Mouse (Mus musculus): Measurements from ENCODE around the gene Igfbp2. TPM values are rescaled to one million over a fixed set of nuclear protein-coding genes. Genes with fewer than 3 reads are reported as not detected.

Gene Igfbp2
- polyA plus RNA-seq, 1 experiment, result 222 TPM

GRCm38 (mm10) chr1:72873511-72874286 is 49.4 kb downstream of the Igfbp2 start:
- Histone ChIP-seq H3K79me2 (ENCODE audit: control insufficient read depth, insufficient read depth) (no peaks in the 10 kb centered on the region), H3K79me3 (ENCODE audit: low read depth) (no peaks in the 10 kb centered on the region), H3K36me3 (ENCODE audit: control insufficient read depth, insufficient read depth) (no peaks in the 10 kb centered on the region), H3ac (ENCODE audit: control insufficient read depth, insufficient read length, low read depth) (peak overlapping the region; percentile 55), H3K4me3 (ENCODE audit: insufficient read depth, poor library complexity, severe bottlenecking) (peak overlapping the region; percentile 26), H3K27me3 (ENCODE audit: control insufficient read depth, insufficient read depth, insufficient read length) (no peaks in the 10 kb centered on the region)
- TF ChIP-seq USF1 (IDR thresholded peaks at IDR 0.05; ENCODE audit: low read depth), result no peak
- no peak for TF ChIP-seq MAX (IDR thresholded peaks at IDR 0.05)
- no peak for TF ChIP-seq CEBPB (IDR thresholded peaks at IDR 0.05; ENCODE audit: low read depth)
- TF ChIP-seq CTCF (IDR thresholded peaks at IDR 0.05; ENCODE audit: control insufficient read depth, insufficient read depth, insufficient read length), result no peak
- TF ChIP-seq MYOD1 (IDR thresholded peaks at IDR 0.05; ENCODE audit: control insufficient read depth, insufficient read length, low read depth), result no peak
- no peak for TF ChIP-seq FOSL1 (IDR thresholded peaks at IDR 0.05; ENCODE audit: insufficient read depth, low read length, poor library complexity, severe bottlenecking)
- no peak for TF ChIP-seq MYOG (IDR thresholded peaks at IDR 0.05; ENCODE audit: control insufficient read depth, extremely low read depth, insufficient read length)

GRCm38 (mm10) chr1:72874287-72875211 is 50.2 kb downstream of the Igfbp2 start, which contains the start of gene Igfbp5:
TSS of gene Igfbp5 (minus strand) at chr1:72874884.
- Histone ChIP-seq H3K79me2 (ENCODE audit: control insufficient read depth, insufficient read depth) (no peaks in the 10 kb centered on the region), H3ac (ENCODE audit: control insufficient read depth, insufficient read length, low read depth) (peak within 1 kb of the TSS; percentile 55), H3K4me3 (ENCODE audit: insufficient read depth, poor library complexity, severe bottlenecking) (peak within 1 kb of the TSS; percentile 26), H3K27me3 (ENCODE audit: control insufficient read depth, insufficient read depth, insufficient read length) (no peaks in the 10 kb centered on the region), H3K79me3 (ENCODE audit: low read depth) (no peaks in the 10 kb centered on the region), H3K36me3 (ENCODE audit: control insufficient read depth, insufficient read depth) (no peaks in the 10 kb centered on the region)
- TF ChIP-seq MYOD1 (IDR thresholded peaks at IDR 0.05; ENCODE audit: control insufficient read depth, insufficient read length, low read depth), result no peak
- no peak for TF ChIP-seq CTCF (IDR thresholded peaks at IDR 0.05; ENCODE audit: control insufficient read depth, insufficient read depth, insufficient read length)
- no peak for TF ChIP-seq USF1 (IDR thresholded peaks at IDR 0.05; ENCODE audit: low read depth)
- TF ChIP-seq FOSL1 (IDR thresholded peaks at IDR 0.05; ENCODE audit: insufficient read depth, low read length, poor library complexity, severe bottlenecking), result no peak
- no peak for TF ChIP-seq MAX (IDR thresholded peaks at IDR 0.05)
- TF ChIP-seq CEBPB (IDR thresholded peaks at IDR 0.05; ENCODE audit: low read depth), result no peak
- TF ChIP-seq MYOG (IDR thresholded peaks at IDR 0.05; ENCODE audit: control insufficient read depth, extremely low read depth, insufficient read length), result no peak

GRCm38 (mm10) chr1:72875708-72876107 is 51.4 kb downstream of the Igfbp2 start:
- Histone ChIP-seq H3K4me3 (ENCODE audit: insufficient read depth, poor library complexity, severe bottlenecking) (no peak overlapping the region), H3ac (ENCODE audit: control insufficient read depth, insufficient read length, low read depth) (no peak overlapping the region), H3K79me2 (ENCODE audit: control insufficient read depth, insufficient read depth) (no peaks in the 10 kb centered on the region), H3K79me3 (ENCODE audit: low read depth) (no peaks in the 10 kb centered on the region), H3K27me3 (ENCODE audit: control insufficient read depth, insufficient read depth, insufficient read length) (no peaks in the 10 kb centered on the region), H3K36me3 (ENCODE audit: control insufficient read depth, insufficient read depth) (no peaks in the 10 kb centered on the region)
- TF ChIP-seq MAX (IDR thresholded peaks at IDR 0.05) (no peak), CTCF (IDR thresholded peaks at IDR 0.05; ENCODE audit: control insufficient read depth, insufficient read depth, insufficient read length) (no peak), FOSL1 (IDR thresholded peaks at IDR 0.05; ENCODE audit: insufficient read depth, low read length, poor library complexity, severe bottlenecking) (no peak), MYOG (IDR thresholded peaks at IDR 0.05; ENCODE audit: control insufficient read depth, extremely low read depth, insufficient read length) (no peak), CEBPB (IDR thresholded peaks at IDR 0.05; ENCODE audit: low read depth) (no peak), USF1 (IDR thresholded peaks at IDR 0.05; ENCODE audit: low read depth) (no peak), MYOD1 (IDR thresholded peaks at IDR 0.05; ENCODE audit: control insufficient read depth, insufficient read length, low read depth) (no peak)

- Histone ChIP-seq H3K4me3 (ENCODE audit: insufficient read depth, poor library complexity, severe bottlenecking) (no peak overlapping the region), H3K27me3 (ENCODE audit: control insufficient read depth, insufficient read depth, insufficient read length) (no peaks in the 10 kb centered on the region), H3K36me3 (ENCODE audit: control insufficient read depth, insufficient read depth) (no peaks in the 10 kb centered on the region), H3ac (ENCODE audit: control insufficient read depth, insufficient read length, low read depth) (no peak overlapping the region), H3K79me3 (ENCODE audit: low read depth) (no peaks in the 10 kb centered on the region), H3K79me2 (ENCODE audit: control insufficient read depth, insufficient read depth) (no peaks in the 10 kb centered on the region)
- TF ChIP-seq CEBPB (IDR thresholded peaks at IDR 0.05; ENCODE audit: low read depth), result no peak
- TF ChIP-seq USF1 (IDR thresholded peaks at IDR 0.05; ENCODE audit: low read depth), result no peak
- TF ChIP-seq MYOD1 (IDR thresholded peaks at IDR 0.05; ENCODE audit: control insufficient read depth, insufficient read length, low read depth), result no peak
- TF ChIP-seq MAX (IDR thresholded peaks at IDR 0.05), result no peak
- TF ChIP-seq CTCF (IDR thresholded peaks at IDR 0.05; ENCODE audit: control insufficient read depth, insufficient read depth, insufficient read length), result no peak
These were observed 51.8 kb downstream of the Igfbp2 start for GRCm38 (mm10) chr1:72876111-72876510.

GRCm38 (mm10) chr1:72877892-72878291 is 53.6 kb downstream of the Igfbp2 start:
- Histone ChIP-seq H3K79me2 (ENCODE audit: control insufficient read depth, insufficient read depth) (no peaks in the 10 kb centered on the region), H3K4me3 (ENCODE audit: insufficient read depth, poor library complexity, severe bottlenecking) (no peak overlapping the region), H3K36me3 (ENCODE audit: control insufficient read depth, insufficient read depth) (no peaks in the 10 kb centered on the region), H3ac (ENCODE audit: control insufficient read depth, insufficient read length, low read depth) (peak overlapping the region; percentile 48), H3K79me3 (ENCODE audit: low read depth) (no peaks in the 10 kb centered on the region), H3K27me3 (ENCODE audit: control insufficient read depth, insufficient read depth, insufficient read length) (no peaks in the 10 kb centered on the region)
- TF ChIP-seq CTCF (IDR thresholded peaks at IDR 0.05; ENCODE audit: control insufficient read depth, insufficient read depth, insufficient read length) (peak; percentile 65), MYOD1 (IDR thresholded peaks at IDR 0.05; ENCODE audit: control insufficient read depth, insufficient read length, low read depth) (no peak)

All from C2C12 (cell line).